Mouse (Mus musculus) c-Kit-positive CD71-positive TER-119-negative erythroid progenitor cells, embryonic 14.5 days (primary cell): ENCODE results near the gene Dap.

ENCODE experiments used
- DNase-seq: peaks from one replicate; pipeline ENCODE4 v3.0.0-alpha.2; 2013; ENCODE audit warnings: low read depth

Dap gene

DNA sequence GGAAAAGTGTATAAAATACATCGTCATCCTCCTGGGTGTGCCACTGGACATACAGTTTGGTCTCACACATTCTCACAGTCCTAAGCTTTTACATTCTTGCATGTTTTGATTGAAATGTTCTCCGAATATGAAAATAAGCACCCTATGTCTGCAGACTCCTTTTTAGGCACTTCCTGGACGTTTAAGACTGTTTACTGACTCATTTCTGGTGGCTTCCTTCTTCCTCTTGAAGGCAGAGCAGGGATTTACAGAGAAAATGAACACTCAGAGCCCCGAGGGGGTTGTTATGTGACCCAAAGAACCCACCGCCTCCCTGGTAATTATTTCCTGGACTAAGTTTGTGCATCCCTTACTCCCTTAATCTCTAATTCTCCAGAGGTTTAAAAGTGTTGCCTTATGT lies 13.8 kb downstream of the Dap start:
- no peak for DNase-seq

- no peak for DNase-seq
Observed at GRCm38 (mm10) chr15:31238611-31239010, 14.5 kb downstream of the Dap start.

GRCm38 (mm10) chr15:31239713-31240112 lies 15.6 kb downstream of the Dap start:
- no peak for DNase-seq

DNA sequence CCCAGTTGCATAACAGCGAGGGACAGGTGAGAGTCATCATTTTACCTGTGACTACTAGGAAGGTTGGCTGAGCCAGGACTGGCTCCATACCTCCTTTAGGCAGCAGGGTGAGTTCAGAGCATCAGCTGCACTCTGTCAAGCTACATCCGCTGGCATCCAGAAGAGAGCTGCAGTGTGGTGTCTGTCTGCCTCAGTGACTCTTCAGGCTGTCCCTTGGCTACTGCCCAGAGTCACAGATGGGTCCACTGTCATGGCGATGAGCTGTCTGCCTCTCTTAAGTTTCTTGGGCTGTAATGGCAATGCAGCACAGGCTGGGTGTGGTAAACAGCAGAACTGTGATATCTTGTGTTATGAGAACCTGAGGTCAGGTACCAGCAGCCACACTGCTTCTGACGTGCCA lies 16.1 kb downstream of the Dap start:
- no peak for DNase-seq

GRCm38 (mm10) chr15:31243260-31243659 lies 19.1 kb downstream of the Dap start:
- no peak for DNase-seq

DNA sequence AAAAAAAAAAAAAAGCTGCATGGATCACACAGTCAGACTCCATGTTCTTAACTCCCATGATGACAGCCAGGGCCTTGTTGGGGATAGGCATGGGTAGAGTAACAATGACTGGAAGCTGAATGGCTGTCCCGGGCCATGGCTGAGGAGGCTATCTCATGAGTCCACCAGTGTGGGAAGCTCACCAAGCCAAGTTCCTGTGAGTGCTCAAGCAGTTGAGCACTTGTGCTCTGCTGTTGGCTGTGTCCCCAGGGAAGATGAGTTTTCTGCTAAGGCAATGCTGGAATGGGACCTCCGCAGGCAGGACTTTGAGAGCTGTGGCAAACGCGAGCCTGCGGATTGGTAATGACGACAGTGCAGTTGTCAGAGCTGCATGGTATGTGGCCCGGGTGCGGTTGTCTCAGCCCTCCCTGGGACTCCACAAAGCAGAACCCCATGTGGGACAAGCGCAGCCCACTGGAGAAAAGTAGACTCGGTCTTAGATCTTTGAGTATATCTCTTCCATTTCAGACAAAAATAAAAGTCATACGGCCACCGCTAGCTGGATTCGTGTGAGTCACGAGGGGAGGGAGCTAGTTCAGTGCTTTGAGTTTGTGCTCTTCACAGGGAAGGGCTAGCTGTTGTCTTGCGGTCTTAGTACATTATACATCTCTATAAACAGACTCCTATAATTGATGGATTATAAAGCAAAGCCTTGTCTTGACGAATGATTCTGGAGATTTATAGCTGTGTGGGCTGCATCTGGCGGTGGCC lies 20.8 kb downstream of the Dap start:
- no peak for DNase-seq

DNA sequence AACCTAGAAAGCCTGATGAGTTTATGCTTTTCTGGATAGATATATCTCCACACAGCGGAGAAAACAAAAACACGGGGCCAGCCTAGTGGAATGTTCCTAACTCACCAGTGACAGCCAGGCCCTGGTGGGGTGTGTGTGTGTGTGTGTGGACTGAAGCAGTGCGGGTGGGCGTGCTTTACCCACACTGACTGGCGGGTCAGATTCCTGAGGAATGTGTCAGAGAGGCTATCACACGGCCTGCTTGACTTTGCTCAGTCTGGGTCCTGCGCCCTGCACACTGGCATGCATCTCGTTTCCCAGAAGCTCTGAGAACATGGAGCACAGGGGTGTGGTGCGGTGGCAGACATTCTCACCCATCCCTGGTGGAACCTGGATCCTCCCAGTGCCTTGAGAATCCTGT lies 21.8 kb downstream of the Dap start:
- DNase-seq: no peak

GRCm38 (mm10) chr15:31247035-31247434 lies 22.9 kb downstream of the Dap start:
- no peak for DNase-seq

DNA sequence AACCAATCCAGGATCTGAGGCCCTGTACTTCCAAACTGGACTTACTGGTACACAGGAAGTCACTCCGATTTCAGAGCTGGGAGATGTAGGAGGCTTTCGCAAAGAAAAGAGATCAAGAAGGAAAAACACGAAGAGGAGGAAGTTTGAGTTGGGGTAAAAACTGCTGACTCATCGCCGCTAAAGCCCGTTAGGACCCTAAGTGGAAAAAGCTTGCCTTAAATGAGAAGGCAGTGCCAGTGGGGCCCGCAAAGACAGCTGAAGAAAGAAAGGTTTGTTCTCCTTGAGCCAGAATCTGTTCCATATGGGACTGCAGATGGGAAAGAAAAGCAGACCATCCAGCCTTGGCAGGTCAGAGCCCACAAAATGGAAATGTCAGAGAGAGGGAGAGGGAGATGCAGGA lies 24.8 kb downstream of the Dap start:
- no peak for DNase-seq

GRCm38 (mm10) chr15:31250027-31250426 lies 25.9 kb downstream of the Dap start:
- no peak for DNase-seq

GRCm38 (mm10) chr15:31250676-31251075 lies 26.6 kb downstream of the Dap start:
- no peak for DNase-seq

- no peak for DNase-seq
Observed at GRCm38 (mm10) chr15:31251189-31251588, 27.1 kb downstream of the Dap start.

- DNase-seq: peak; percentile 20
Observed at GRCm38 (mm10) chr15:31252590-31253311, 28.6 kb downstream of the Dap start.

GRCm38 (mm10) chr15:31253380-31253779 lies 29.3 kb downstream of the Dap start:
- DNase-seq: no peak

GRCm38 (mm10) chr15:31253963-31254362 lies 29.8 kb downstream of the Dap start:
- no peak for DNase-seq

DNA sequence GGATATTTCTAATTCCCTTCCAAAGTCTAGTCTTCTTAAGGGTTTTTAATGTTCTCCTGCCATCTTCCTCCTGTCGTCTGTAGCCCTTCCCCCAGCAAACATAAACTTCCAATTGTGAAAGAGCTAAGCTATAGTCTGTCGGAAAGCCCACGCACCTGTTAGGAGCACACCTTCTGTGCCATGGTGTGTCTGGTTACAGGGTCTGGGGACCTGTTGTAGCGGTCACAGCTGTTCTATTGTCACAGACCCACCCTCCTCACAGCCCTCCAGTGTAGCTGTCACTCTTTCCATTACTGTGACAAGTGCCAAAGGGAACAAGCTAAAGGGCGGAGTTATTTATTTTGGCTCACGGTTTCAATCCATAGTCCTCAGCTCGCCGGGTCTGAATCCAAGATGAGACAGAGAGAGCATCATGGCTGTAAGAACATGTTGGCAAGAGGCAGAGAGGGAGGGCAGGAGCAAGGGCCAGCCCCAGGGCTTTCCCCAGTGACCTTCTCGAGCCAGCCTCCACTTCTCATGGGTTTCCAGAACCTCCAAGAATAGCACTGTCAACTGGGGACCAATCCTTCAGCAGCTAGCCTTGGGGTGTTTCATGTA lies 30.9 kb downstream of the Dap start:
- no peak for DNase-seq

DNA sequence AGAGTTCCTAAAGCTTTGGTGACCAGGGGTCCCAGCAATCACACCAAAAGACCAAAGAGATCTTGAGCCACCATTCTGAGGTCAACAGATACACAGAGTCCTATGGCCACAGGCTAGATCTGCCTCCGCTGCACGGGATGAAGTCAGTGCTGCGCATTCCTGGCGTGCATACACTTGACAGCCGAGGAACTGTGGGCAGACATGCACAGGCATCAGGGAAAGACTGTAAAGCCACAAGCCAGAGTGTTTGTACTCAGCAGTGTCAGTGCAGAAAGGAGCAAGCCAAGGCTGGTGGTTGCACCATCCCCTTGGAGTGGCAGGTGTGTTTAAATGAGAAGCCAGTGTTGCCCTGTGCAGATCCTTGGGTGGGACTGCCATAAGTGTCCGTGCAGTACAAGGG lies 31.6 kb downstream of the Dap start:
- no peak for DNase-seq

- no peak for DNase-seq
Observed at GRCm38 (mm10) chr15:31257329-31257728, 33.2 kb downstream of the Dap start.

DNA sequence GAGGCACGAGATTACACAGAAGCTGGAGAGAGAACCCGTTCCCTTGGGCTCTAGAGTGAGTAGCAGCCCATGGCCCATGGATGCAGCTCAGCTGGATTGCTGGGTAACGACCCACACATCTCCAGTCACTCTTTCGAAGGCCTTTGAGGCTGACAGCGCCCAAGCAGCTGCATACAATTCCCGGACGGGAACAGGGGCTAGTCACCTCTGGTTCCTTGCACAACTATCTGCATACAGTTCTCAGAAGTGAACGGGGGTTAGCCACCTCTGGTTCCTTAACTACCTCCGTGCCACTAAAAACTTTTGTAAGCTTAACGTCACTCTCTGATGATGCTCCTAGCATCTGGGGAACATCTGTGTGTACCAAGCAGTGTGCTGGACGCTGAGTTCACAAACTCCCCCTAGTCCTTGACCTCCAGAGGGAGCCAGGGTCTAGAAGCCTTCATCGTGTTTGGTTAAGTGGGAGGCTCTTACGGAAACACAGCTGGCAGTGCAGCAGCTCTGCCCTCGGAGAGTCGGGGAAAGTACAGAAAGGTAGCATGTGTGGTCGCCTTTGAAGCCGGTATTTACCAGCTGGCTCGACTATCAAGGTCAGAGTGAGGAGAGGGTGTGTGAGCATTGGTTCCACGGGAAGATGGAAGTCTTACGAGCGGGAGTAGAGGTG lies 34.0 kb downstream of the Dap start:
- no peak for DNase-seq

DNA sequence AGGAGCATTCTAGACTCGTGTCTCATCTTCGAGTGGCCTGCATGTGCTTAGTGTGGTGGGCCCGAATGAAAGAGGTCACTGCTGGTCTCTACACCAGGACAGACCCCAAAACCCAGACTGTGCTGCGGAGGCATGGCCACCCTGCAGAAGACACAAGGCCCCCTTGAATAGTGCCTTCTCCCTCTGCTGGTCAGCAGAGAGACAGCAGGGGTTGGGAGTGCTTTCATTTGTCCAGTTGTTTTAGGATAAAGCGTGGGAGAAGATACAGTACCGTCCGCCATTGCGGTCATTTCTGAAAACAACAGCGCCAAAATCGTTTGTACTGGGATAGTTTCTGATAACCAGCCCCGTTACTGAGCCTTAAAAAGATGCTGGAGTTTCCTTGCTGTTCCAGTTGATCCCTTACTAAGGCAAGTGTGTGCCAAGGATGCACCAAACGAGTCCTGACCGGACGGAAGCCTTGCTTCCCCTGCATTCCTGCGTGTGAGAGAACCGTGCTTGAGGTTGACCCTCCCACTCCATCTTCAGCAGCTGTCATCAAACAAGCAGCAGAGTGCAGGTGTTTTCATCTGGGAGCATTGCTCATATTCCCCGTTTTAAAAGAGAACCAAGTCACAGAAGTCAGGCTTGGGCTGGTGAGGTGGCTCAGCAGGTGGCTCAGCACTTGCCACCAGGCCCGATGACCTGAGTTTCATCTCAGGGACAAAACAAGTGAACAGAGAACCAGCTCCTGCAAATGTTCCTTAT lies 34.8 kb downstream of the Dap start:
- no peak for DNase-seq

GRCm38 (mm10) chr15:31261094-31261493 lies 37.0 kb downstream of the Dap start:
- no peak for DNase-seq

DNA sequence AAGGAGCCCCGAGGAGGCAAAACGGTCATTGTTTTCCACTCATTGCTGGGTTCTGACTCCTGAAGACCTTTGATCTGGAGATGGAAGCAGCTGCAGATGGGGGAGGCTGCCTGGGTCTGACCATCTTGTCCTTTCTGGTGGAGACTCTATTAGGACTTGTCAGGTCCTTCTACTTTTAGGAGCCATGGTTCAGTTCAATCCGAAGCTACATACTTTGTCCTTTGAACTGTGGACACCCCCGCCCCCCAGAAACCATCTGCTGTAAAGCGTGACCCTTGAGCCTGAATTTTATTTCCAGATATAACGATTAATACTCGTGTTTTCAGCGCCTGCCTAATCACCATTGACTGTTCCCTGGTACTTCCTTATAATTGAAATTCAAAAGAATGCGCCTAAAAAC lies 38.2 kb downstream of the Dap start:
- no peak for DNase-seq
